Mouse (Mus musculus) olfactory bulb, adult 2 months (tissue): ENCODE data around the gene Cryzl2. TPM values are rescaled to one million over a fixed set of nuclear protein-coding genes. Genes with fewer than 3 reads are reported as not detected.

ENCODE experiments used
- H3K27ac ChIP-seq: fragments of 200-500 bp; 2 replicates; pipeline ENCODE4 v1.5.1; 2012; ENCODE audit warnings: low read depth, low read length; ENCODE audit not compliant: insufficient read depth
- H3K4me1 ChIP-seq: fragments of 200-500 bp; 2 replicates; pipeline ENCODE4 v1.6.1; 2012; ENCODE audit warnings: low read length; ENCODE audit not compliant: control insufficient read depth, insufficient read depth
- H3K4me3 ChIP-seq: fragments of 200-500 bp; 2 replicates; pipeline ENCODE4 v1.5.1; 2012; ENCODE audit warnings: mild to moderate bottlenecking, low read depth, low read length, moderate library complexity; ENCODE audit not compliant: insufficient read depth
- CTCF ChIP-seq: fragments of 200-500 bp; IDR thresholded peaks from 2 replicates; pipeline ENCODE4 v1.5.1; 2012; ENCODE audit warnings: low read depth, mild to moderate bottlenecking, low read length, moderate library complexity; ENCODE audit not compliant: insufficient read depth
- POLR2A ChIP-seq: fragments of 200-500 bp; IDR thresholded peaks from 2 replicates; pipeline ENCODE4 v1.6.1; 2012; ENCODE audit warnings: mild to moderate bottlenecking, low read depth, low read length, moderate library complexity; ENCODE audit not compliant: insufficient read depth
- WGBS: fragments of 180-500 bp; shearing (Covaris S2); methylation state at CpG from one replicate; pipeline ENCODE4 v1.1.7; 2018; 5-methylcytosine and 5-hydroxymethylcytosine counted together
- polyA plus RNA-seq: library from polyadenylated mRNA; stranded (reverse); fragments of >200 nt; gene quantifications from 2 replicates; pipeline ENCODE4 v1.2.4, GENCODE M21; 2012; ENCODE audit warnings: low replicate concordance; ENCODE audit not compliant: missing spikeins, insufficient read depth, insufficient read length

The Cryzl2 gene
- polyA plus RNA-seq, result not detected in 2 replicates

DNA sequence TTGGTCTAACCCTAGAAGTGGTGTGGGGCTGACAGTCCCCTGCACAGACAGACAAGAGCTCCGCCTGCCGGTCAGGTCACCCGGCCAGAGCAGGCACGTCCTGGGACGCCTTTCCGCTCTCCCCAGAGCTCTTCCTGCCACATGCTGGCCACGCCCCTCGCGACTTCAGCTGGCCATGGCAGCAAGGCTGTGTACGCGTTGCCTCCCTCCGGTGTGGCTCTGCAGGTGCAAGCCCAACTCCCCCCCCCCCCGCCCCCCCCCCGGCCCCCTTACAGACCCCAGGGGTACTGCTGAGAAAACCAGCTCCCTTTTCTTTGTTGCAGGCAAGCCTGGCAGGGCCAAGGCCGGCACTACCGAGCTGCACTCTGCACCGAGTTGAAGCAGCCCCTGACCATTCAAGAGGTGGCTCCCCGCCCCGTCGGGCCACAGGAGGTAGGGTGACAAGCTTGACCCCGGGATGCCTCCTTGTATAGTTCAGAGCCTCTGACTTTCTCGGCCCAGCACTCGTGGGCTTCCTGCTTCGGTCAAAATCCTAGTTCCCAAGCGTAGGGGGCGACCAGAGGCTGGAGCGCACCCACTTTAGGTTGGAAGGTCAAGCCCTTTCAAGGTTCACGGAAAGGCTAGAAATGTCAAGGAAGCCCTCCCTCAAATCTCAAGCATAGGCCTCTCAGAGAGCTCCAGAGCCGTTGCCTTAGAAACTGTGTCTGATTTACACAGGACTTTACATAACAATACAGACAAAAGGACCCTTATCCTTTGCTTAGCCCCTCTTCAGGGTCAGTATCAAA is at the start of gene Cryzl2:
Gene Cryzl2 (plus strand): TSS at position 157 of the 788 bp plus-strand sequence.
- no peak within 1 kb of the TSS for H3K27ac ChIP-seq
- H3K4me3 ChIP-seq, result peak within 1 kb of the TSS; percentile 15; the same call in 1 of the 2 replicates
- 39% methylated on average over 27 of the region's 29 CpGs for WGBS
- TF ChIP-seq POLR2A (no peak), CTCF (no peak)
- peaks cover 6% of the 10 kb centered on the region; the same call in 1 of the 2 replicates for H3K4me1 ChIP-seq

DNA sequence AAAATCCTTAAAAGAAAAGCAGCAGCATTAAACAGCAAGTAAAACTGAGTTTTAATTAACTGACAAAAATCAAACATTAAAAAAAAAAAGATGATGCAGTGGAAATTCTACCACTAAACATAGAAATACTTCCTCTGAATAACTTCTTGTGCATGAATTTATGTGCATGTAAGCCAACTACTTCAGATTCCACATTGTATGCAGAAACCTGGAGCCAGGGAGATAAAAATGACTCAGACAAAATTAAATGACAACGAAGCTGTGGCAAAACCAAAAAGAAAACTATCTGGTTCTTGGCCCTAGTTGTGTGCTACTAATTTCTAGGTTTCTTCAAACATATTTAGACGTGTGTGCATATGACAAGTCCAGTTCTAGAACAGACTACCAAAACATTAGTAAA is 48.7 kb upstream of the Cryzl2 start:
- no peaks in the 10 kb centered on the region for H3K4me1 ChIP-seq
- no peak for TF ChIP-seq CTCF
- no peak for TF ChIP-seq POLR2A
- no peak overlapping the region for H3K4me3 ChIP-seq
- H3K27ac ChIP-seq, result no peak overlapping the region
- 43% methylated on average over 2 of the region's 2 CpGs for WGBS

DNA sequence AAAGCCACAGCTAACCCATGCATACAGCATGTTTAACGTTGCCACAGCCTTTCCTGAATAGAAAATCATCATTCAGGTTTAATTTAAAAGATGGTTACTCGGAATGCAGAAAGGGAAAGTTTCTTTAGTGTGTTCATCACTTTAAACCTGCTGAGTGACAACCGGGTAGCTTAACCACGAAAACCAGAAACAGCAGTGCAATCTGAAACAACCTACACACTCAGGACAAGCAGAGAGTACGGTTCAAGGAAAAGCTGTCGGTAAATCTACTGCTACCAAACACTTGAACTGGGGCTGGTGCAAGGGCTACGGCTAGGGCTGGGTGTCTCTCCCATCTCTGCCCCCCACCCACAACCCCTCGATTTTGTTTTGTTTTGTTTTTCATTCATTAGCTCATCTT is 47.4 kb upstream of the Cryzl2 start:
- no peaks in the 10 kb centered on the region for H3K4me1 ChIP-seq
- TF ChIP-seq POLR2A (no peak), CTCF (no peak)
- 4% methylated on average over 8 of the region's 8 CpGs for WGBS
- 0 out of 2 replicates have a peak overlapping the region, but pooled peaks have one; percentile 26 for H3K27ac ChIP-seq
- H3K4me3 ChIP-seq, result peak overlapping the region; percentile 99

DNA sequence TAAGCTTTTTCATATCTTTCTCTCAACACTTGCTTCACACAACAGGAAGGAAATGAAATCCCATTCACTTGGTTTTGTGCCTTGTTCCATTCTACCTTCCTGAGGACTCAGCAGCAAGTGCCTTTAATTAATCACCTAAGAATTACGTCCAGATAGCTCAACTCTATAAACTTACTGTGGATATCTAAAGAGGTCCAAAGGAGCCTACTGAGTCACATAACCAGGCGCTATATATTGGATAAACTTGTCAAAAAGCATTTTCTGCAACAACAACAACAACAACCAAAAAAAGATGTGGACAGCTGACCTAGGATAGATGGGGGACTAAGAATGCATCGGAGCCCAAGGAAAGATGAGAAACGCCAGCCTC is 47.1 kb upstream of the Cryzl2 start:
- Histone ChIP-seq H3K4me1 (no peaks in the 10 kb centered on the region), H3K4me3 (peak overlapping the region; percentile 99), H3K27ac (peak overlapping the region; percentile 71; the same call in 1 of the 2 replicates)
- TF ChIP-seq CTCF, result no peak
- TF ChIP-seq POLR2A, result no peak
- 0% methylated on average over 4 of the region's 4 CpGs for WGBS

DNA sequence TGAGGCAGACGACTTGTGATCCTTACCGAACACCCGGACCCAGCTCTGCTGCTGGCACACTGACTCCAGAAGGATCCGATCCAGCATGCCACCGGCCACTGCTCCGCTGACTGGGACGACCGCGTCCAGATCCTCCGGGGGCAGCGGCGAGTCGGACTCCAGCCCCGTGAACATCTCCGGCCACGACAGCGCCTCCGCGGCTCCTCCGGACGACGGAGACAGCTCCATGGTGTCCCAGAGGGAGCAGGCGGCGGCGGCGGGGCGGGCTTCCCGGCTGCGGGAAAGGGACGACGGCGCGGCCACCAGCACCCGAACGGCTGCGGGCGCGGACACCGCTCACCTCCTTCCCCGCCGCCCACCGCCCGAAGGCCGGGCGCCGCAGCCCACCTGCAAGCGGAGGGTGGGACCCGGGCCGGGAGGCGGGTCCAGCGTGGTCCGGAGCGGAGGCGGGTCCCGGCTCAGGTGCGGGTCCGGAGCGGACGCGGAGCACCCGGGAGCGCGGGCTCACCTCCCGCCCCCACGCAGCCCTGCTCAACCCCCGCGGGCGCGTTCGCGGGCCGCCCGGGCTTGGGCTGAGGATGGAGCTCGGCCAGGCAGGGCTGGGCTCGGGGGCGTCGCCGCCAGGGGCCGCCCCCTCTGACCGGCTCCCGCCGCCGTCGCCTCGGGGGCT is 46.5 kb upstream of the Cryzl2 start:
- TF ChIP-seq POLR2A, result no peak
- no peak for TF ChIP-seq CTCF
- Histone ChIP-seq H3K27ac (peak overlapping the region; percentile 71), H3K4me1 (no peaks in the 10 kb centered on the region), H3K4me3 (peak overlapping the region; percentile 99)
- WGBS, result under 1% methylated on average over 77 of the region's 85 CpGs

DNA sequence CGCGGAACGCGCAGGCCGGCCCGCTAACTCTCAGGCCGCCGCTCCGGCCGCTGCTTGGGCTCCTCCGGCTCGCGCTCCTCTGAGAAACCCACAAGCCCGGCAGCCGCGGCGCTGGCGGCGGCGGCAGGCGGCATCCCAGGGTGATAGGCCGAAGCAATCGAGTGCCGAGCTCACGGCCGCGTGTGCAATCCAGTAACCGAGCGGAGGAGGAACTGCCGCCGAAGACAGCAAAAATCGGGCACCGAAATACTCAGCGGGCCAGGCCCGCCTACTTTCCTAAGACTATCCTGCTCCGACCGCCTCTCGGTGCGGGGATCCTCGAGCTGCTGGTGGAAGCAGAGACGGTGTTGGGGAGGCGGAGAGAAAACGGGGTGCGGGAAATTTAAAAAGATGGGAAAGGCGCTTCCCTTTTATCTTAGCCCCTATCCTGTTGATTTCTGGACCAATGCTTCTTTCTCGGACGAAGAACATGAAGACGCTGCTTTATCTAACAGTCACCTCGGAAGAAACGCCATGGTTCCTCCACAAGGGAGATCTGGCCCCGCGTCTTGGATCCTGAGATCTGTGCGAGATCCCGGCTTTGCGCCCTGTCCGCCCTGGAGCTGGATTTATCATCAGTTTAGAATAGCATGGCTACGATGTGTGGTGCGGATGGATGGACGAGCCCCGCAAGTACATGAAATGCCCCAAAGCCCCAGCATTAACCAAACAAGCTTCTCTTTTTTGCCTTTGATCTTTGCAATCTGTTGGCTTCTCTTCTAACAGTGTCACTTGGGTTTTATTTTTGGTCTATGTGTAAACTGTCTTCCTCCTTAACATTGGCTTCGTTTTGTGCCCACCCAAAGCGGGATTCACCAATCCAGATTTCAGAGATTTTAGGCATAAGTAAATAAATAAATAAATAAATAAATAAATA is 45.7 kb upstream of the Cryzl2 start, which contains the start of gene Rasal2:
Gene Rasal2 (minus strand): TSS at position 142 of the 916 bp plus-strand sequence.
- under 1% methylated on average over 62 of the region's 62 CpGs for WGBS
- Histone ChIP-seq H3K4me1 (no peaks in the 10 kb centered on the region; the same call in 1 of the 2 replicates), H3K4me3 (peak within 1 kb of the TSS; percentile 99), H3K27ac (peak within 1 kb of the TSS; percentile 71)
- peak; percentile 40 for TF ChIP-seq POLR2A
- TF ChIP-seq CTCF, result no peak

DNA sequence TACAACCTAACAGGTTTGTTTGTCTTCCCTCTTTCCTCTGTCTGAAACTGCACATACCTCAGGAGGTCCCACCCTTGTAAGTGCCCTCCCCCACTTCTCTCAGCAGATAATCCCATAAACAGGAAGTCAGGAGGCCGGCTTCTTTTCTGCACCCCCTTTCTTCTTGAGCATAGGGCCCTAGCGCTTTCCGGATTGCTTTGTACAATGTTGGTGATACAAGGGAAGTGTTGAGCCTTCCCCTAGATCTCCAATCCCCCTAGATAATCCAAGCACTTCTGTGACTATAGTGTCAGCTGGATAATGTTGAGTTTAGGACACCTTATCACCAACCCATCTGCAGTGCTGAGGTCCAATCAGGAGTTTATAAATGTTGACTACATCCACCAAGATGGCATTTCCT is 42.6 kb upstream of the Cryzl2 start:
- Histone ChIP-seq H3K4me3 (no peak overlapping the region), H3K4me1 (peaks cover 3% of the 10 kb centered on the region; the same call in 1 of the 2 replicates), H3K27ac (no peak overlapping the region; the same call in 1 of the 2 replicates)
- TF ChIP-seq CTCF, result no peak
- TF ChIP-seq POLR2A, result no peak
- 85% methylated on average over 3 of the region's 3 CpGs for WGBS

DNA sequence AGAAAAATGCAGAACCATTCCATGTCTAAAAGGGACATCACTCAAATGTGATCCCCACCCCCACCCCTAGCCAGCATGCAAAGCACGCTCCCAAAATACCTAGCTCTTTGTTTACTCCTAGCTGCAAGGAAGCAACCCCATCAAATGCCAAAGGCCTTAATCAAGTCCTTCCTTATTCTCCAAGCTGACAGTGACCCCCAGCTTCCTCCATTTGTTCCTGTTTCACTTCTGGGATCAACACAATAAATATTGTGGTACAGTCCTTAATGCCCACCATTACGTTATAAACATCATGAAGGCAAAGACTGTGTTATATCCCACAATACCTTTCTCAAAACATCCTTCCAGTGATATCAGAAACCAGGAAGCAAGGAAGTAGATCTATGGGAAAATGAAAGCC is 41.7 kb upstream of the Cryzl2 start:
- peak overlapping the region; percentile 75; the same call in 1 of the 2 replicates for H3K27ac ChIP-seq
- TF ChIP-seq POLR2A, result no peak
- no peak for TF ChIP-seq CTCF

More for the DNA sequence above, 41.7 kb upstream of the Cryzl2 start:
- H3K4me1 ChIP-seq, result peaks cover 3% of the 10 kb centered on the region; the same call in 1 of the 2 replicates
- WGBS, result 88% methylated on average over 2 of the region's 2 CpGs
- H3K4me3 ChIP-seq, result no peak overlapping the region
